Mouse (Mus musculus): ENCODE measurements at regions not wholly inside any gene's neighbourhood (a gene's known extent, or its start where the extent isn't known, plus 50 kb on each side); places are given as distances from the start of the nearest gene placed in this dataset.

DNA sequence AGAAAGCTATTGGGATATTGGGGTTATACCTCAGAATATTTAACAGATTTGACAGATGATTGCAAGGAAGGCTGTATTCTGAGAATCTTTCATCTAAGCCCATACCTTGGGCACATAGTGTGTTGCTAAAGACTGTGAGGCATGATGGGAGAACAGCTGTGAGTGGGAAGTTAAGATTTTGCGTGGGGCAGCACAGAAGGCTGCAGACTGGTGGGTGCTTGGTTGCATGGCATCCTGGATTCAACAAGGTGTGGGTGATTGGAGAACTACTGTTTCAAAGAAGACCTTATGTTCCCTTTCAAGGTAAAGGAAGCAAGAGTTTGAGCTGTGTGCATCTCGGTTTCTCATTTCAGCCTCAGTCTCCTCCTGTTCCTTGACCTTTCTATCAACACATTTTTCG lies 584.8 kb downstream of the Sh2d4b start:
- Histone ChIP-seq H3K4me1 (ENCODE audit: control insufficient read depth, insufficient read depth, low read length) (no peaks in the 10 kb centered on the region), H3K9ac (replicated peaks; ENCODE audit: low read length) (no peak overlapping the region), H3K27me3 (ENCODE audit: control insufficient read depth, insufficient read depth, low read length) (no peaks in the 10 kb centered on the region), H3K4me2 (ENCODE audit: low read length) (no peak overlapping the region), H3K36me3 (ENCODE audit: control insufficient read depth, insufficient read depth, low read length) (no peaks in the 10 kb centered on the region), H3K9me3 (ENCODE audit: control insufficient read depth, low read length) (no peaks in the 10 kb centered on the region), H3K27ac (replicated peaks; ENCODE audit: low read depth, low read length) (no peak overlapping the region), H3K4me3 (replicated peaks; ENCODE audit: low read depth, low read length) (no peak overlapping the region)
- ATAC-seq (ENCODE audit: low FRiP score, low TSS enrichment) (no peak), DNase-seq (no peak)
- WGBS, result 87% methylated on average over 3 of the region's 3 CpGs

DNA sequence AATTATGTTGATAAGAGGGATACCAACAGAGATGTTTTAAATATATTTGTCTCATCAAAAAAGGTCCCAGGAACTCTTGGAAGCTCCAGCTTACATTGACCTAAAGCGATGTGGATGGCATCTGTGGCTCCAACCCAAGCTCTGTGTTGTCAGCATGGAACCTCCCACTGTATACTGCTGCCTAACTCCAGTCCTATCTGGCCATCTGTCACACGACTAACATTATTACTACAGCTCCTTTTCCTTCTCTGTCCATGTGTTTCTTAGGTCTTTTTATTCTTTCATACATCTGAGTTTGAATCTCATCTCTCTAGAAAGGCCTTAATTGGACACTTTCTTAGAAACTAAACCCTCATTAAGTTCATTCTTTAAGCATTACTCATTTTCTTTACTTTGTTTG lies 613.9 kb downstream of the Sh2d4b start:
- ATAC-seq (ENCODE audit: low FRiP score, low TSS enrichment) (no peak), DNase-seq (no peak)
- Histone ChIP-seq H3K36me3 (ENCODE audit: control insufficient read depth, insufficient read depth, low read length) (no peaks in the 10 kb centered on the region), H3K9me3 (ENCODE audit: control insufficient read depth, low read length) (no peaks in the 10 kb centered on the region), H3K27ac (replicated peaks; ENCODE audit: low read depth, low read length) (no peak overlapping the region), H3K27me3 (ENCODE audit: control insufficient read depth, insufficient read depth, low read length) (no peaks in the 10 kb centered on the region), H3K4me2 (ENCODE audit: low read length) (no peak overlapping the region), H3K4me1 (ENCODE audit: control insufficient read depth, insufficient read depth, low read length) (no peaks in the 10 kb centered on the region), H3K4me3 (replicated peaks; ENCODE audit: low read depth, low read length) (no peak overlapping the region), H3K9ac (replicated peaks; ENCODE audit: low read length) (no peak overlapping the region)
- 78% methylated on average over 2 of the region's 2 CpGs for WGBS

GRCm38 (mm10) chr14:40275331-40275730 lies 617.7 kb downstream of the Sh2d4b start:
- ATAC-seq (ENCODE audit: low FRiP score, low TSS enrichment), result no peak; the same call in 1 of the 2 replicates

GRCm38 (mm10) chr14:40261646-40262045 lies 631.4 kb downstream of the Sh2d4b start:
- 74% methylated on average over 2 of the region's 2 CpGs for WGBS
- DNase-seq, result no peak
- no peak overlapping the region for H3K27ac ChIP-seq (replicated peaks; ENCODE audit: low read depth, low read length)
- no peak overlapping the region for H3K4me2 ChIP-seq (ENCODE audit: low read length)
- no peaks in the 10 kb centered on the region for H3K27me3 ChIP-seq (ENCODE audit: control insufficient read depth, insufficient read depth, low read length)
- no peaks in the 10 kb centered on the region for H3K4me1 ChIP-seq (ENCODE audit: control insufficient read depth, insufficient read depth, low read length)
- no peak overlapping the region for H3K9ac ChIP-seq (replicated peaks; ENCODE audit: low read length)
- ATAC-seq (ENCODE audit: low FRiP score, low TSS enrichment), result no peak
- no peaks in the 10 kb centered on the region for H3K36me3 ChIP-seq (ENCODE audit: control insufficient read depth, insufficient read depth, low read length)
- H3K9me3 ChIP-seq (ENCODE audit: control insufficient read depth, low read length), result no peaks in the 10 kb centered on the region
- no peak overlapping the region for H3K4me3 ChIP-seq (replicated peaks; ENCODE audit: low read depth, low read length)

More at GRCm38 (mm10) chr14:40275331-40275730, 617.7 kb downstream of the Sh2d4b start:
- 48% methylated on average over 1 of the region's 1 CpGs for WGBS
- peak; percentile 63 for DNase-seq
- H3K36me3 ChIP-seq (ENCODE audit: control insufficient read depth, insufficient read depth, low read length), result no peaks in the 10 kb centered on the region
- H3K9ac ChIP-seq (replicated peaks; ENCODE audit: low read length), result no peak overlapping the region
- no peak overlapping the region for H3K4me2 ChIP-seq (ENCODE audit: low read length)
- H3K27me3 ChIP-seq (ENCODE audit: control insufficient read depth, insufficient read depth, low read length), result no peaks in the 10 kb centered on the region
- no peaks in the 10 kb centered on the region for H3K9me3 ChIP-seq (ENCODE audit: control insufficient read depth, low read length)
- no peaks in the 10 kb centered on the region for H3K4me1 ChIP-seq (ENCODE audit: control insufficient read depth, insufficient read depth, low read length)
- H3K4me3 ChIP-seq (replicated peaks; ENCODE audit: low read depth, low read length), result no peak overlapping the region
- no peak overlapping the region for H3K27ac ChIP-seq (replicated peaks; ENCODE audit: low read depth, low read length)

- Histone ChIP-seq H3K4me3 (replicated peaks; ENCODE audit: low read depth, low read length) (no peak overlapping the region), H3K4me2 (ENCODE audit: low read length) (no peak overlapping the region), H3K27ac (replicated peaks; ENCODE audit: low read depth, low read length) (no peak overlapping the region), H3K4me1 (ENCODE audit: control insufficient read depth, insufficient read depth, low read length) (no peaks in the 10 kb centered on the region), H3K9ac (replicated peaks; ENCODE audit: low read length) (no peak overlapping the region), H3K27me3 (ENCODE audit: control insufficient read depth, insufficient read depth, low read length) (no peaks in the 10 kb centered on the region), H3K36me3 (ENCODE audit: control insufficient read depth, insufficient read depth, low read length) (no peaks in the 10 kb centered on the region), H3K9me3 (ENCODE audit: control insufficient read depth, low read length) (no peaks in the 10 kb centered on the region)
- ATAC-seq (ENCODE audit: low FRiP score, low TSS enrichment) (no peak), DNase-seq (no peak)
- WGBS, result 75% methylated on average over 1 of the region's 1 CpGs
Observed at GRCm38 (mm10) chr14:40232084-40232483, 661.0 kb downstream of the Sh2d4b start.

DNA sequence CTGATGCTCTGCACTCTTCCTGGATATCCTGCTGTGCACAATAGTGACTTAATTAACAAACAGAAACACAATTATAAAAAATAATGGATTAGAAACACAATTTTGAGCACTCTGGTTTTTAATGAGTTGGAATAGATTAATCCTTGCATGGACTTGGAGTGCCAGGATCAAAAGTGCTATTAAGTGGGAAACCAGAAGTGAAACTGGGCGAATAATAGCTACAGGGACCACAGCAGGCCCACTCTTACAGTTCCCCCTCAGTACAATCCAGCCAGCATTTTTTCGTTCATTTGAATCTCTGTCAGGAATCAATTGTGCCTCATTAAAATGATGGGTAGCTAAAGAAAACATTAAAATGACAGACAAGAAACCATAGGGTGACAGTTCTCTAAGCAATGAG lies 668.7 kb downstream of the Sh2d4b start:
- Histone ChIP-seq H3K27me3 (ENCODE audit: control insufficient read depth, insufficient read depth, low read length) (no peaks in the 10 kb centered on the region), H3K4me3 (replicated peaks; ENCODE audit: low read depth, low read length) (no peak overlapping the region), H3K9ac (replicated peaks; ENCODE audit: low read length) (no peak overlapping the region), H3K4me1 (ENCODE audit: control insufficient read depth, insufficient read depth, low read length) (no peaks in the 10 kb centered on the region), H3K36me3 (ENCODE audit: control insufficient read depth, insufficient read depth, low read length) (no peaks in the 10 kb centered on the region), H3K4me2 (ENCODE audit: low read length) (no peak overlapping the region), H3K9me3 (ENCODE audit: control insufficient read depth, low read length) (no peaks in the 10 kb centered on the region), H3K27ac (replicated peaks; ENCODE audit: low read depth, low read length) (no peak overlapping the region)
- ATAC-seq (ENCODE audit: low FRiP score, low TSS enrichment) (no peak), DNase-seq (no peak)
- 73% methylated on average over 2 of the region's 2 CpGs for WGBS

Data from midbrain, embryonic 14.5 days (tissue).